Mouse (Mus musculus) c-Kit-positive CD71-negative TER-119-negative erythroid progenitor cells, embryonic 14.5 days (primary cell): Measurements from ENCODE around the gene Syne2.

ENCODE experiments used
- DNase-seq: peaks from one replicate; pipeline ENCODE4 v3.0.0-alpha.2; 2013; ENCODE audit warnings: low read depth

Syne2 gene

DNA sequence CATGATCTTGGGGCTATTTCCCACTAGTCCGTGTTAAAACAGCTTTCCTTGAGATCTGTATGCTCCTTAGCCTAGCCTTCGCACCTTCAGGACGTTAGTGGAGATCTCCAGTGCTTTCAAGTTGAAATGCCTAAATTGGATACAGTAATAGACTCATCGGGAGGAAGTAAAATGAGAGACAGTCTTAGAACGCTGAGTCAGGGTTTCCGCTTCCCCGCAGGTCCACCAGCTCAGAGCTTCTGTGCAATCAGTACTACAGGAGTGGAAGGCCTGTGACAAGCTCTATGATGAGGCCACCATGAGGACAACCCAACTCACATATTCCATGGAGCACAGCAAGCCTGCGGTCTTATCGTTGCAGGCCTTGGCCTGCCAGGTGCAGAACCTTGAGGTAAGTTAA, 233.9 kb downstream of the Syne2 start:
- DNase-seq = no peak

DNA sequence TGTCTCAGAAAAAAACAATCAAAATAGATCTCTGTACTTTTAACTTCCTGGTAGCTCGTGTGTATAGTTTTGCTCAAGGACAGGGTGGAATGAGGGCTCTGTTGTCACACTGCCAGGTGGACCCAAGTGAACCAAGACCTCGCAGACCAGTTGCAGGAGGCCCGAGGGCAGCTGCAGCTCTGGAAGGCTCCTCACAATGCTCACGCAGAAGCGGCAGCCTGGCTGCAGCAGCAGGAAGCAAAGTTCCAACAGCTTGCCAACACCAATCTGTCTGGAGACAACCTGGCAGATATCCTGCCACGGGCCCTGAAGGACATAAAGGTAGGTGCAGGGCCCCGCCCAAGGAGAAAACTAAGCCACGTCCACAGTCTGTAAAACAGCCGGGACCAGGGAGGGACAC, 236.7 kb downstream of the Syne2 start:
- no peak for DNase-seq

DNA sequence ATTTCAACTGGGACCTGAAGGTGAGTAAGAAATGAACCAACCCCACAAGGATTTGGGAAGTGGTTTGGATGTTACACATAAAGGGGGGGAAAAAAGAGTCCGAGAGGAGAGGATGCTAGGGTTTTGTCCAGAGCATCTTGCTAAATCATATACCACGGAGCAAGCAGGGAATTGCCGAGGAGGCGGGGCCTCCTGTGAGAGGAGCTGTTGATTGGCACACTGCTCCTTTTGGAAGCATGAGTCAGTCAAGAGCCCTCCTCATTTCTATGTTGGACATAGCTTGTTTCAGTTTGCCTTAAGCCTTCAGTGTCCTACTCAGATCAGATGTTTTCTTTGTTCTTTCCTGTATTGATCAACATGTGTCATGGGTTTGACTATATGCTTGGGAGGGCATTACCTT, 245.1 kb downstream of the Syne2 start:
- no peak for DNase-seq

DNA sequence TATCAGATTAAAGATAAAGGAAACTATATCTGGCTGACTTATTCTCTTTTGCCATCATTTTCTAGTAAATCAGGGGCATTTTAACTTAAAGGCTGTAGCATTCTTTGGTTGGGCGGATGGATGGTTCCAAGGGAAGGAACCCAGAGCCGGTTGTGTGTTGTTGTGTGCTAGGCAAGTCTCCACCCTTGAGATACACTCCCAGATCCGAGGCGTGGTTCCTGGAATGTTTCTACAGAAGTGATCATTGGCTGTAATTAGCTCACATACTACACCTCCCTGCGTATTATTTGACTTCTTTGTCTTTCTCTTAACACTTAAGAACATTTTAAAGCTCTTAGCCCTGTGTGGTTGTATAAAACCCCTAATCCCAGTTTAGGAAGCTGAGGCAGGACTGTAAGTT, 252.5 kb downstream of the Syne2 start:
- DNase-seq = no peak

DNA sequence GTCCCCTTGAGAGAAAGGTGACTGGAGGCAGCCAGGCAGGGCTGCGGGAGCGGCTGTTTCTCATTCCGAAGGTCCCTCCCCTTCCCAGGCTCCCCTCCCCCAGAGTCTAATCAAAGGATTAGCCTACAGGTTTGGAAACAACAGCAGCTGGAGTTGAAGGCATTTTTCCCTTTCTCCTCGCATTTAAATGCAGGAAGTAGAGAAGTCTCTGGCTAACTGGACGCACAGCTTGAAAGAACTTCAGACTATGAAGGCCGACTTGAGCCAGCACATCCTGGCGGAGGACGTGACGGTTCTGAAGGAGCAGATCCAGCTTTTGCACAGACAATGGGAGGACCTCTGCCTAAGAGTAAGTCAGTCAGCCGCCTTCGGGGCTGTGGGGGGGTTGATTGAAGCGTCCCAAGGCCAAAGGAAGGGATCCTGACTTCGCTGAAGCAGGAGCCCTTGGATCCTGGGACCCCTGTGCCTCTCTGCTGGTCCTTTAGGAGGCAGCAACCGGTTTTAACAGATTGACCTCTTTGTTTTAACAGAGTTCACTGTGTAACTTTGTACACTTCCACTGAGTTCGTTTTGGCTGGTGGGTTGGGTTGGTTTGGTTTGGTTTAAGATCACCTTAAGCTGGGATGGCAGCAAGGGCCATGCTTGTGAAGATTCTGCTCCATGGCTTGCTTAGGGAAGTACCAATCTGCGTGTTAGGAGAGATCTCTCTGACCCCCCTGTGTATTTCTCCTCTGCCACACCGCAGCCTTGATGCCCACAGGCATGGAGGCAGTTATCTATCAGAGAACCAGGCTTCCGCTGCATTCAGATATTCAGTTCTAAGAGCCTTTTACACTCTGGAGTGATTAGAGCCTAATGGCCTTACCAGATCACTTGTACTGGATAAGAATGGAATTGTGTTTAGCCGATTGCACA, 254.3 kb downstream of the Syne2 start:
- DNase-seq = no peak

DNA sequence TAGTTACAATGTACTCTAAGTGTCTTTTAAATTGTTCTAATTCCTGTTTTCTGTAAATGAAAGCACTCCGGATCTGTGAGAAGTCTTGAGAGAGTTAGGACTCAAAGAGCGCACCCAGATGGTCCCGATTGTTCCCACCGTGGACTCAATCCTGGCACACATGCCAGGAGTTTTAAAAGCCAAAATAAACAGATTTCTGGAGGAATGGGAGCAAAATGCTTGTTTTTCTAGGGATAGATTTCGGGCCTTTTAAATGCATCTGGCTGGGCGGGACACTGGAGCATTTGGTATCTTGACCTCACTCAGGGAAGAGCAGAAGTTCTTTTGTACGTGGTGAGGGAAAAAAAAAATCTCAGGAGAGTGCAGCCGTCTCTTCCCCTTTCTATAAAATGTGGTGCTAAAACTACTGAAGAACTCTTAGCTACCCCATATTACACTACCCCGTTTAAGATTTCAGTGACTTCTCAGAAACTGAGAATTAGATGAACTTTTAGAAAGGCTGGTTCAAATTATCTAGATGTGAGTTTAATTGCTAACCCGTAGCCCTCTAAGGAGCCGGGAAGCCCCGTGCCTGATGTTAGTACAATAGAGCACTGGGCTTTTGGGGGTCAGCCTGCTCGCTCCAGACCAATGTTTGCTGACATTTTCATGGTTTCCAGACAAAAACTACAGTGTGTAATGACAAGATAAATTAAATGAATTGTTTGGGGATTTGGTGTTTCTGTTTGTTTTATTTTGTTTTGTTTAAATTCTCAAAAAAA, 255.3 kb downstream of the Syne2 start:
- DNase-seq = no peak

DNA sequence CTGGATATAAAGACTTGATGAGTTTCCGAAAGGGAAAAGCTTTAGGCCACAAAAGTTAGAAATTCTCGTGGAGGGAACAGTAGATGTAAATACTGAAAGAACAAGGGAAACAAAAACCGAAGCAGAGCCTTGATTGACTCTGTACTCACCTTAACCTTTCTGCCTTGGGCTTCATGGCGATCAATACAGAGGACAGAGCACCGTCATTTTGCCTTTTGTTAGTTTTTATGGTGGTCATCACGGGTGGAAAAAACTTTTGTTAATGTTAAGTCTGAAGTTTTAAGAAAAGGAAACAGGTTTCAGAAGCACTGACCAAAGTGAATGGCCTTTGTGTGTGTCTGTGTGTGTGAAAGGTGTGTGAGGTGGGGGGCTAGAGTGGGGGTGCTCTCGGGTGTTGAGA, 256.0 kb downstream of the Syne2 start:
- DNase-seq = no peak

- no peak for DNase-seq
Observed at GRCm38 (mm10) chr12:76080876-76081556, 263.1 kb downstream of the Syne2 start.

- no peak for DNase-seq
Observed at GRCm38 (mm10) chr12:76081557-76082211, 263.8 kb downstream of the Syne2 start.

GRCm38 (mm10) chr12:76085066-76085465, 267.1 kb downstream of the Syne2 start:
- DNase-seq = no peak

- no peak for DNase-seq
Observed at GRCm38 (mm10) chr12:76085956-76086905, 268.3 kb downstream of the Syne2 start.

- DNase-seq = no peak
Observed at GRCm38 (mm10) chr12:76087025-76087424, 269.1 kb downstream of the Syne2 start.

DNA sequence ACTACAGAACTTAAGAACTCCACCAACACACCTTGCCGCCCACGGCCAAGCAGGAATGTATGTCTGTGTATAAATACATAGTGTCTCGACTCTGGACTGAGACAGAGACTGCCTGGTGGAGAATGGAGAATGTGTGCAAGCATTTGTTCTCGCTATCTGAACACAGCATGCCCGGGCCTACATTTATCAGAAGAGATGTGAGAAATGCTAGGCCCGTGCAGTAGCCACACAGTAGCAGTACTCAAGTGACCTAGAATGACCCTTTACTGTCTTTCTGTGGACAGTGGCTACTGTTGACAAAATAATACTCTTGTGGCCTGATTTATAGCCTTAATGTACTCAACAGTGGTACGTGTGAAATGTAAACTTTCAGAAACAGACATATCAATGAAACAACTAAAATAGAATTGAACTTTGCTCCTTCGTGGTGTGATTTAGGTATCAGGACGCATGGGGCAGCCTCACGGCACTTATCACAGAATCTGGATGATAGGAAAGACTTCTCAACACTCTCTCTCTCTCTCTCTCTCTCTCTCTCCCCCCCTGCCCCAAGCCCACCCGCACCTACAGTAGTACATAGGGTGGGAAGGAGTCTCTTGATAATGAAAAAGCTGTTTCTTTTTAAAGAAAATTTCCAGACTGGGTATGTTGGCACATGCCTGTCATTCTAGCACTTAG, 275.0 kb downstream of the Syne2 start:
- no peak for DNase-seq

DNA sequence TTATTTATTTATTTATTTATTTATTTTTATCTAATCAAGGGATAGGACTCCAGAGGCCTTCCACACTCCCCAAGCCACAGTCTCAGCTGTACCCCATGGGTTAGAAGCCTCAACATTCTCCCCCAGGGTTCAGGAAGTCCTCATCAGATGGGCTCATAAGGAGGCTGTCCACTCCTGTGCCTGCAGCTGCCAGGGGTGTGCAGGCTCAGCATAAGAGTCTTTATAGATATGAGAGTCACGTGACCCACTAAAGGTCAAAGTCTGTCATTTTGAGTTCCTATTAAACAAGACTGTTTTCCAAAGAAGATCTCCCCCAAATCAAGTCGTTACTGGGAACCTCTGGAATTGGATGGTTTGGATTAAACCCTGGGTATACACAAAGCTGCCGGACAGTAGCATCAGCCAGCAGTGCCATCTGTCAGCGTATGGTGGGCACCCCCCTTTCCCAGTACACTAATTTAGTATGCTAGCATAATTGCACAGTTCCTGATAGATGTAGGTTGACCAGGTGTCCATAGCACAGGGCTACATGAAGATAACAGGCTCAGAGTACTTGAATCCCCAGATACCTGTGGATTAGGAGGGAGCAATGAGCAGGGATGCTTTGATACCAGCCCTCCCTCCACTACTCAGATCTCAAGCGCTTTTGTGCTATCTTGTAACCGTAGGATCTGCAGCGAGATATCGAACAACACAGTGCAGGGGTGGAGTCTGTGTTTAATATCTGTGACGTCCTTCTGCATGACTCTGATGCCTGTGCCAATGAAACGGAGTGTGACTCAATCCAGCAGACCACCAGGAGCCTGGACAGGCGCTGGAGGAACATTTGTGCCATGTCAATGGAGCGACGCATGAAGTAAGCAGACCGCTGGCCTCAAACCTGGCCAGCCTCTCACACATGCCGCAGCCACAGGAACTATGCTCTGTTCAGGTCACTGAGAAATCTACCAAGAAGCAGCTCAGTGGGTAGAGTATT, 276.0 kb downstream of the Syne2 start:
- no peak for DNase-seq

DNA sequence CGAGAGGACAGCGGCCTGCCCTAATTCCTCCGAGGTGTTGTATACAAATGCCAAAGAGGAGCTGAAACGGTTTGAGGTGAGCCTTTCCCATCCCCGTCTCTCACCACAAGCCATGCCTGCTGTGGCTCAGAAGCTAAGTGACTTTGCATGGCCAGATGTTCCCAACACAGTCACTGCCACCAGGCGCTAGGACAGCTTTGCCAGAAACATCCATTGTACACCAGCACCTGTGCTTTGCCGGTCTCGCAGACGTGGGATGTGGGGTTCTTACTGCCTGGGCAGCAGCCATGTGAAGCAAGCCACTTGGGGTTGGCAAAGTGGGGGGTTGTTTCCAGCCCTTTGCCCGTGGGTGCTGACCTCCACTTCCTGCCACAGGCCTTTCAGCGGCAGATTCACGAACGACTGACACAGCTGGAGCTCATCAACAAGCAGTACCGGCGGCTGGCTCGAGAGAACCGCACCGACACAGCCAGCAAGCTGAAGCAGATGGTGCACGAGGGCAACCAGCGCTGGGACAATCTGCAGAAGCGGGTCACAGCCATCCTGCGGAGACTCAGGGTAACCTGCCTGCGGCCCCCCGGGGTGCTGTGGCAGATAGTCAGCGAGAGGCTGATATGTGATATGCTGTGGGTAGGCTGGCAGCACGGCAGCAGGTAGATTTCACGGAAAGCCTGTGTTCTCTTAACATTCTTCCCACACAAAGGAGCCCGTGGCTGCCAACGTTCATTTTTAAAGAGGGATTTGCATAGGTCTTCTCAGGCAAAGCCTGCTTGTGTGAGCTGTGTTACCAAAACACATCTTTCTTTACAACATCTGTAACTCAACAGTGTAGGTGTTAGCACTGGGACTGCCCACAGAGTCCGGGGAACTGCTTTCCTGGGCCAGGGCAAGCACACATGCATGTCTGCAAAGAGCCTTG, 277.4 kb downstream of the Syne2 start:
- DNase-seq = no peak

DNA sequence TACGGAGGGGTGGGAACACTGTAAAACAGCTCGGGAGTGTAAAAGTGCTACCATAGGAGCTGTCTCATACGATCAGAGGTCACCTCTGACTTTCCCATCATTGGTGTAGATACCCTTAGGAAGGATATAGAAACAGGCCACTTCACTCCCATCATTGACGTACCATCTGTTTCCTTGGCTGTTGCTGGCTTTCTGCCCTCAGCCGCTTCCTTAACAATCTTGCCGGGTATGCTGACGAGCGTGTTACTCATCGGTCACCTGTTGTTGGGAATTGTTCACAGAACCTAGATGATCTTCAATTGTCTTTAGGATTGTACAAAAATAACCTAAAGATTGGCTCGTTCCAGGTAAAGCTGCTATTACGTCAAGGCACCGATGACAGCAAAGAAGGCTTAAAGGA, 284.7 kb downstream of the Syne2 start:
- no peak for DNase-seq

- DNase-seq = no peak
Observed at GRCm38 (mm10) chr12:76104596-76105351, 286.8 kb downstream of the Syne2 start.
